Mouse (Mus musculus) lung, postnatal 0 days (tissue): ENCODE data around the gene Slmap.

Source experiments
- CTCF ChIP-seq: IDR thresholded peaks from 2 replicates; pipeline ENCODE4 v1.5.1; 2016; ENCODE audit warnings: antibody characterized with exemption, mild to moderate bottlenecking
- EP300 ChIP-seq: IDR thresholded peaks from 2 replicates; pipeline ENCODE4 v1.6.1; 2016; ENCODE audit warnings: antibody characterized with exemption, mild to moderate bottlenecking, control low read depth

- no peak for TF ChIP-seq CTCF
- no peak for TF ChIP-seq EP300
Measured at GRCm38 (mm10) chr14:26476391-26476790, 58.3 kb downstream of the Slmap start.
